Mouse (Mus musculus) spleen, postnatal 4 days (tissue): ENCODE measurements around the gene Ppm1h.
A peak's percentile ranks its signal among the peaks of the same experiment; 100 is the strongest.

ENCODE experiments used
- DNase-seq, 2 experiments: peaks; one replicate each; pipeline ENCODE4 v3.0.0; 2022; ENCODE audit warnings: low spot score in 2 of 2

Ppm1h gene

DNA sequence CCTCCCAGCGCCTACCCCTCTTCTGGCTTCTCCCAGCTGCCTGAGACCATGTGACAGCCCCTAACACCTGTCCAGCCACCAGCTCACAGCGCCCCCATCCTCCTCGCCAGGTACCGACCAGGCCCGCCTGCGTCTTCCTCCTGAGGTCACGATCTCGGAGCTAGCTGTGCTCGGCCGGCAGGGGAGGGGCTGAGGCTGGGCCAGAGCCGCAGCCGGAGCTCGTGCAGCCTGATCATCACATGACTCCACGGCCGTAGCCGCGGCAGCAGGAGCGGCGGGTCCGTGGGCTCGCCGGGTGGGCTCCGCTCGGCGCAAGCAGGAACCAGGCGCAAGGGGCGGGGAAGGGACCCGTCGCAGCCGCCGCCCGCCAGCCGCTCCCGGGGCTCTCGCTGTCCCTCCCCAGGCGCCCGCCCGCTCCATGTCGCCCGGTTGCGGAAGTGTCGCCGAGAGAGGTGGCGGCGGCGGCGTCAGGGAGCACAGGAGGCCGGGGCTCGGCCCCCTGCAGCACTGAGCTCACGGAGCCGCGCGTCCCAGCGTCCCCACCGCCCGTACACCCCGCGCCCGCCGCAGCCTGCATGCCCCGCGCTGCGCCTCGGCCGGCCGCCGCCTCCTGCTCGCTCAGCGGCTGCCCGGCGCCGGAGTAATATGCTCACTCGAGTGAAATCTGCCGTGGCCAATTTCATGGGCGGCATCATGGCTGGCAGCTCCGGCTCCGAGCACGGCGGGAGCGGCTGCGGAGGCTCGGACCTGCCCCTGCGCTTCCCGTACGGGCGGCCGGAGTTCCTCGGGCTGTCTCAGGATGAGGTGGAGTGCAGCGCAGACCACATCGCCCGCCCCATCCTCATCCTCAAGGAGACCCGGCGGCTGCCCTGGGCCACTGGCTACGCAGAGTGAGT, at the start of gene Ppm1h:
Gene Ppm1h, plus strand, starts transcription at position 222 of the 896 bp plus-strand sequence.
- peak; percentile 52 to 76 for DNase-seq

DNA sequence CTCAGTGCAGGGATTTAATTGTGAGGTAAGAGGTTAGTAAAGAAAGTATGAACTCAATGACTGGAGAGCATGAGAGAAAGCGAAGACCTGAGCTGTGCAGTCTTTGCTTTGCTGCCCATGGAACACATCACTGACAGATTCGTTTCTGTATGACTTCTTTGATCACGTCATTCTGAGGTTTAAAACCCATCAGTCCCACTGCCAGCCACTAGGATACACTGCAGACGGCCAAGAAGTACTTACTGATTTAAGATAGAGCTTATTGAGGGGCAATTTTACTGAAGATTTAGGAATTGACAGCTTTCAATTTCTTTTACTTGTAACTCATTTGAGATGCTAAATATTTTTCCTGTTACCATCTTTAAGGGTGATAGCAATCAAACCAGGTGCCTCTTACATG, 49.6 kb upstream of the Ppm1h start:
- no peak for DNase-seq

DNA sequence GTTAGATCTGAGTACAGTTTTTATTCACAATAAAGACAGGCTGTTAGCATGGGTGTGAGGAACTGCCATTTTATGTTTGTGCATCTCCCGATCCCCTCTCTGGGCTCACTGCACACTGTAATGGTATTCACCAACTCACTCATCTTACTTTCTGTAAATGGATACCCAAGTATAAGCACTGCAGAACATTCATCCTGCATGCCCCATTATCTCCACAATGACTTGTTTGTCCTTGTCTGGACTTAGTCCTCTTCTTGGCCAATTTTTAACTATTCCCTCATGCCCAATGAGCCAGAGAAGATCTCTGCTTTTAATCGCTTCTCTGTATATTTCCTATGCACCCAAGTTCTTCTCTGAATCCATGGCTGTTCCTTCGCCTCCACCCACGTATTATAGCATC, 38.7 kb upstream of the Ppm1h start:
- DNase-seq: no peak

DNA sequence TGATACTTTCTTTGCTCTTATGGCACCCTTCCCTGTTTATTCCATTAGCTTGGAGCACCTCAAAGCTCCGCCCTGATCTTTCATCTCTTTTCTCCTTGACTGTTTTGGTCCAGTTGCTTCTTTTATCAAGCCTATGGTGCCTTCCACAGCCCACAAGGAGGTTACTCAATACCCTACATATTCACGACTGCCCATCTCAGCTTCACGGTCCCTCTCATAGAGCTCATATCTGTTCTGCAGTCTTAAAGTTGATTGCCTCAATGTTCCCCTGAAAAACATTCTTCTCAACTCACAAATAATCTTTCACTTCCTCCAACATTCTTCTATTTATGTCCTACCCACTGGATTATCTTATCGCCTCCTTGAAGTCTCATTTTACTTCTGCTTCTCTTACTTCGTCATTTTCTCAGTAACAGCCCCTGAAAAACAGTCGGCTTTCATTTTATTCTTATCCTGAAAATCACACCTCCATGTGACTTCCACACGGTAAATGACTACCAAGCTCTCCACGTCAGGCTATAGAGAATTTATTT, 37.2 kb upstream of the Ppm1h start:
- DNase-seq: no peak

DNA sequence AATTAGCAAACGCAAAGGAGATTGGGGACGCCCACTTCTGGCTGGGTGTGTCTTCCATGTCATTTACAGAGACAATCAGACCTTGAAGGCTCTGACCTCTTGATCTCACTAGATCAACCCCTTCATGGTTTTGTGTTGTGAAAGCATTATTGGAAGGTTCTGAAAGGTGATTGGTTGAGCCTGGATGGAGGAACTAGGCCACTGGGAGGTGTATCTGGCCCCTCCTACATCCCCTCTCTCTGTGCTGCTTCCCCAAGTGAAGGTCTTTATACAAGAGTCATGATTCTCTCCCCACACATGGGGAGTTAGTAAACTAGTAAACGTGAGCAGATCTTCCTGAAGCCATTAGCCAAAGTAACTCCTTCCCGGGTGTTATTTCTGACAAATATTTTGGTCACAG, 36.4 kb upstream of the Ppm1h start:
- no peak for DNase-seq

DNA sequence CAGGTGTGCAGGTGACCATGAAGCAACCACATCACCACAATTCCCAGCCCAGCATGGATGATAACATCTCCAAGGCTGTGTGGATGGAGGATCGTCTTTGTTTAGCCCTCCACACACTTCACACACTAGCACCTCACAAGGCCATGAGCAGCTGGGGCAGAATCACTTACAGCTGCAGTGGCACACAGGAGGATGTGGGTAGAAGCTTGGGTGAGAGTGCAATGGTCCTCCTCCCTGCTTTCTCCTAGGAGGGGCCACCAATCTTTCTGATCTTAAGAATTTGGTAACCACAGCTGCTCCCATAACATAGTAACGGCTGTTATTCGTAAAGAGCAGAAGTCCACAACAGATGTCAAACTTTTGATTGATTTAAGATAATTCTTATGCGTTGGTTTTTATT, 26.6 kb upstream of the Ppm1h start:
- peak in 1 of 2 experiments; percentile 33 for DNase-seq

DNA sequence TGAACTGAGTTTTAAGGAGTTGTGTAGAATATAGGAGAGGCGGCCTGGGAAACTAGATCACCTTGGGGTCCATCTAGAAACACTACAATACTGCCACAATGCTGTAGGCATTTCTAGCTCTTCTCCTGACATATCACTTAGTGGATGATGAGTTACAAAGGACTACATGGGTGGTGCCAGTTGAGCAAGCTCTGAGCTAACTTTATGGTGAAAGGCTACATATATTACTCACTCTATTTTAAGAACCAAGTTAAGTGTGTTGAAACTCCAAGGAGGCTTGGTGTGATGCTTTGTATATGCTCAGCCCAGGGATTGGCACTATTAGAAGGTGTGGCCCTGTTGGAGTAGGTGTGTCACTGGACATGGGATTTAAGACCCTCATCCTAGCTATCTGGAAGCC, 26.0 kb upstream of the Ppm1h start:
- no peak for DNase-seq

DNA sequence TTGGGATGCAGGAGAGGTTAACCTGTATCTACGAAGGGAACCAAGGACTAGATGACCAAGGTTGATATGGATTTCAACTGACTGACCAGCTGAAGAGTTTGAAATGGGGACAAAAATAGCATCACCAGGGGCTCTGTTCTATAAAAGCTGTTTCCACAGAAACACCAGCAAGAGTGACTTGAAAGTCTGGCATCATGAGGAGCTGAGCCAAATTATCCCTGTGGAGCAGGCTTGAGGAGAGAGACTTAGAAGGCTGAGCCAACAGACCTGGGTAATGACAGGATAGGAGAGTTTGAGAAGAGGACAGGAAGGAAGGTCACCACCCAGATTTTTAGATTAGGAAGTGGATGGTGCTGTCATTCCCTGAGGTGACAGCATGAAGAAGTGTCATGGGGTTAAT, 12.9 kb upstream of the Ppm1h start:
- DNase-seq: no peak

DNA sequence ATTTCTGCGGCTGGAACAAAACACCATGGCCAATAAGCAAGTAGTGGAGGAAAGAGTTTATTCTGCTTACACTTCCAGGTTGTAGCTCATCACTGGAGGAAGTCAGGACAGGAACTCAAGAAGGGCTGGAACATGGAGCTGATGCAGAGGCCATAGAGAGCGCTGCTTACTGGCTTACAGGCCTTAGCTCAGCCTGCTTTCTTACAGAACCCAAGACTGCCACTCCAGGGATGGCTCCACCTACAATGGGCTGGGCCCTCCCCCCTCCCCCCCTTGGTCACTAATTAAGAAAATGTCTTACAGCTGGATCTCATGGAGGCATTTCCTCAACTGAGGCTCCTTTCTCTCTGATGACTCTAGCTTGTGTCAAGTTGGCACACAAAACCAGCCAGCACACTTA, 7.3 kb upstream of the Ppm1h start:
- no peak for DNase-seq

DNA sequence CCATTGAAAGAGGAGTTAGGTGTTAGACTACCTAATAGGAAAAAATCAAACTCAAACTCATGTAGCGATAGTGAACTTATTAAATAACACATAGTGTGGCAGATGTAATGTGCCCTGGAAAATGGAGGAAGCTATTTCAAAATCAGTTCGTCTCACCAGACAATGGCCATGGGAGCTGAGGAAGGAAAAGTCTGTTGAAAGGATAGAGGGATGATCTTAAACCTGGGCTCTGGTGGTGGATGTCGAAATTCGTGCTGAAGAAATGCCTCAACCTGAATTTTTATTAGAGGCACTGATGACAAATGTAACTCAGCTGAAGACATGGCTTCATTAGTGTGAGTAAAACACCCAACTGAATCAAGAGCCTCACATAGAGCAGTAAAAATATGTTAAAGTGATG, 6.5 kb upstream of the Ppm1h start:
- no peak for DNase-seq

DNA sequence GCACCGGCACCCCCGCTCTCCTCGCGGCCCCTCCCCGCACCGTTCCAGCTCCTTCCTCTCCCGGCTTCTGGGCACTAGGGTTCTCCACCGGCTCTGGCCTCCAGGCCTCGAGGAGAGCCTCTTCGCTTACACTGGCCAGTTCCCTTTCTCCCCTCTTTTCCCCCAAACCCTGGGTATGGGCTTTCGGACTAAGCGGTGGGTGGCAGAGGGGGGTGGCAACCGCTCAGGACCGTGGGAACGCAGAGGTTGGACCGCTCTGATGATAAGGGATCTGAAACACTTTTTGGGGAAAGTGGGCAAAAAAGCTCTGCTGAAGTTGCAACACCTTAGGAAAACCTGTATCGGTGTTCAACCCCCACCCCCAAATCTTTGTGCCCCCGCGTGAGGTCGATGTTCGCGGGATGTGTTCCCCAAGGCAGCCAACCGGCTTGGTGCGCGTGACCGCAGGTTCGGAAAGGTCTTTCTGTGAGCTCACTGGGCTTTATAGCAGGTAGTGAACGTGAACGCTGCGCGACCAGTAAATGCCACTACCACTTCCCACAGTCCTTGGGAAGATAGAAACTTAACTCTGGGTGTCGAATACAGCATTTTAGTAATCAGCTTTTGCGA, 979 bp downstream of the Ppm1h start:
- no peak for DNase-seq

DNA sequence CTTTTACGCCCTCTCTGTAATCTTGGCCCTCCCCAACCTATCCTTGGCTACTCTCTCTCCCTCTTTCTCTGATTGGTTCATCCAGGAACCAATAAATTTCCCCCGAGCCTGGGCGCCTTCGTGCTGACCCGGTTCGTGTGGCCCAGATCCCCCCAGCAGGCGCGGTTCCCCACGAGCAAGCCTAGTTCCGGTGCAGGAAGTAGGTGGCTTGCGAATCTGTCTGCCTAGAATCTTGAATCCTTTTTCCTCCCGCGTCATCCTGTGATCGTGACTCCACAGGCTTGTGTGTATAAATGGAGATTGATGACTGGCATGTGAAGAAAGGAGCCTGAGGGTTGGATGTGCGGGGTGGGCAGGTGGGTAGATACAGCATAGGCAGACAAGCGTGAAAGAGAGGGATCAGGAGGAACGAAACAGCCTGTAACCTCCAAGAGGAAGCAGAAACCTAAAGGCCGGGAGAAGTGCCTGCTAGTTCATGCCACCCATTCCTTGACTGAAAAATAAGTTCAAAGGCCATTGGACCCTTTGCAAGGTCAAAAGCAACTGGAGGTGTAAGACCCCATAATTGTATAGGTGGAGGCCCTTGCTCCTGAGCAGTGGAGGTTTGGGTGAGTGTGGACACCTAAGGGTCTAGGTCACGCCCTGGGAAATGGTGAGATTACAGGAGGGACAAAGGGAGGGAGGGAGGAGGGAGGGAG, 2.0 kb downstream of the Ppm1h start:
- DNase-seq: no peak

DNA sequence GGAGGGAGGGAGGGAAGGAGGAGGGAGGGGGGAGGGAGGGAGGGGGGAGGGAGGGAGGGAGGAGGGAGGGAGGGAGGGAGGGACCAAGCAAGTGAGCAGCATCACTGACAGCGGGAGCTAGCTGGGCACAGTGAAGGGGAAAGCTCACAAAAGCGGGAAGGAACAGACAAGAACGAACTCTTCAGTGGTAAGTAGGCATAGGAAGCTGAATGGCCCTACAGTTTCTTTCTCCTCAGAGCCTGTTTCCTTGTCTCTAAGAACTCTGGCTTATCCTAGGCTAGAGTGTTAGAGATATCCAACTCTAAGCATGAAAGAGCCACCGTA, 2.5 kb downstream of the Ppm1h start:
- DNase-seq: no peak

DNA sequence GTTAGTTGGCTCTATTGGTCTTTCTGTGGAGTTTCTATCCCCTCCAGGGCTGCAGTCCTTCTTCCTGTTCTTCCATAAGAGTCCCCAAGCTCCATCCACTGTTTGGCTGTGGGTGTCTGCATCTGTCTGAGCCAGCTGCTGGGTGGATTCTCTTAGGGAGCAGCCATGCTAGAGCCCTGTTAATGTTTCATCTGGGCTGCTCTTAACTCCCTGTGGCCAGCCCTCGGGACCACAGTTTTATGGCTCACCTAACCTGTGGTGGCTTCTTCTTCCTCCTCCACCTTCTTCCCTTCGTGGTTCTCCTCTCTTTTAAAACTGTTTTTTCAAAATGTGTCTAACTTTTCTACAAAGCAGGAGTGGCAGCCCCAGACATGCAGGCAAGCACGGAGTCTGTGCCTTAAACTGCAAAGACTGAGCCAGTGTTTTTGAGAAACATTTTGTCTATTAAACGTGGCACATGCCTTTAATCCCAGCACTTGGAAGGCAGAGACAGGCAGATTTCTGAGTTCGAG, 5.3 kb downstream of the Ppm1h start:
- no peak for DNase-seq

DNA sequence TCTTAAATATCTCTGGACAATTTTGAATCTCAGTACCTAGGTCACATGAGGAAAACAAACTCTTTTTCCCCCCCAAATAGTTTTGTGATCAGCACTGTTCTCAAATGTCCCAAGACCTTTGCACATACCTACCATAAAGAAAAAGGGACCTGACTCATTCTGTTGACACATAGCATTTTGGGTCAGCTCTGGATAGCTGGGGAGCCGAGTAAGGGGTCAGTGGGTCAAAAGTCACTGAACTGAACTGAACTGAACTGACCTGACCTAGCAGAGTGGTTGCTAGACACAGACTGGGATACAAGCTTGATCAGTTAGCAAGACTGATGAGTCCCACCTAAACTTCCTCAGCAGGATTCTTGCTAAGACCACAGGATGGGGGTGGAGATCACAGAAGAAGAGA, 6.7 kb downstream of the Ppm1h start:
- DNase-seq: no peak

DNA sequence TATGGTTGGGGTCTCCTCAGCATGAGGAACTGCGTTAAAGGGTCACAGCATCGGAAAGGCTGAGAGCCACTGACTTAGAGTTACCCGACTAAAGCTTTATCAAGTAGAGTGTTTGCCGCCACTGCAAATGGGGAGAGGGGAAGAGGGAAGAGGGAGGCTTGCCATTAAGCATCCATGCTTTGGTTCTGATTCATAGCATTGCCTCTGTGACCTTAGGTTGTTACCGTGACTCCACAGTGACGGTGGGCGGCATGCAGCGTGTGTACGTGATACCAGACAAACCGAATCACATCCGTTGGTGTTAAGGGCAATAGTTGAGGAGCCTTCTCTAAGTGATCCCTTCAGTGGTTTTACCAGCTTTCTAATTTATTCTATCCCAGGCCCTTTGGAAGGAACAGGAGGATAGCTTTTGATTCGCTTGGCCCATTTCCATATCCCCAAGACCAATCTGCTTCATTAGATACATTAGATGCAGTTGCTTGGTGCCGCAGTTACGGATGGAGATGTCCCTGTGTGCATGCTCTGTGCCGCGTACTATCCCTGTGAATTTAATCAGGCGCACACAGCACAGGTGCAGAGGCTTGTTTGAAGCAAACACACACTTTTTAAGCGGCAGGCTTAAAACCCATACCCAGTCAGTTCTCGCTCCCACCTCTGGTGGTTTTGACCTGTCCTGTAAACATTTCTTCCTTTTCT, 7.4 kb downstream of the Ppm1h start:
- DNase-seq: no peak

DNA sequence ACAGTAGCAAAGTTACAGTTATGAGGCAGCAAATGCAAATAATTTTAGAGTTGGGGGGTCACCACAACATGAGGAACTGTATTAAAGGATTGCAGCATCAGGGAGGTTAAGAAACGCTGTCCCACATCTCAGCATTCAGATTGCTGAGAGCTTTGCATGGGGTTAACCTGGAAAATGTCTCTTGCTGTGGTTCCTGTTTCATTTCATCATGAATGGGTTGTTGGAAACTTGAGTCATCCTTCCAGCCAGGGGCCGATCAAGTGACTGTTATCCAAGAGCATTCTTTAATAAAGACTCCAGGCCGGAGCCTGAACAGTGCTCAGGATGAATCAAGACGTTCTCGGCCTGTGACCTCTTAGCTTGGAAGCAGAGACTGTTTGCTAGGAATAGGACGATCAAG, 12.1 kb downstream of the Ppm1h start:
- DNase-seq: no peak

DNA sequence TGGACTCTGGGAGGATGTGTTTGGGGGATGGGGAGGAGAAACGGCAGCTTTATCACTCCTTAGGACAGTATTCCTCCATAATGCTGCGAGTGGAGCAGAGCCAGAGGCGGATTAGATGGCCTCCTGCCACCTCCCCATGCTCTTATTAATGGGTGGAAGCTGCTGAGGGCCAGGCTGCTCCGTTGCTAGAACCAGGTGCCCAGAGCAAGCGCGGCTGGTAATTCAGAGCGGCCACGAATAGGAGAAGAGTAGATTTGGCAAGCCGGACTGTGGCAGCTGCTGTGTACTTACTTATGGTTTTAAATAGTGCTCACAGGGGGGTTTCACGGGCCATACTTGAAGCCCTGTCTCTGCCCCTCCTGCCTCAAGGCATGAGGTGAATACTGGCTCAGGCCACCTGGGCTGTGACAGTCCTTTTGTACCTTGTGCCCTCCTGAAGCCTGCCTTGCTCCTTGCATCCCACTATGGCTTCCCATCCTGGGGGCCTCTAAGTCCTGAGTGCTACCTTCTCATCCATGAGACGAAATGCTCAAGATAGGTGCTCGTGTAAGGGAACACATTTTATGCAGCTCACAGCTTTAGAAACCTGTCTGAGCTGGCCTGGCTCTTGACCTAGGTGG, 14.7 kb downstream of the Ppm1h start:
- DNase-seq: no peak

DNA sequence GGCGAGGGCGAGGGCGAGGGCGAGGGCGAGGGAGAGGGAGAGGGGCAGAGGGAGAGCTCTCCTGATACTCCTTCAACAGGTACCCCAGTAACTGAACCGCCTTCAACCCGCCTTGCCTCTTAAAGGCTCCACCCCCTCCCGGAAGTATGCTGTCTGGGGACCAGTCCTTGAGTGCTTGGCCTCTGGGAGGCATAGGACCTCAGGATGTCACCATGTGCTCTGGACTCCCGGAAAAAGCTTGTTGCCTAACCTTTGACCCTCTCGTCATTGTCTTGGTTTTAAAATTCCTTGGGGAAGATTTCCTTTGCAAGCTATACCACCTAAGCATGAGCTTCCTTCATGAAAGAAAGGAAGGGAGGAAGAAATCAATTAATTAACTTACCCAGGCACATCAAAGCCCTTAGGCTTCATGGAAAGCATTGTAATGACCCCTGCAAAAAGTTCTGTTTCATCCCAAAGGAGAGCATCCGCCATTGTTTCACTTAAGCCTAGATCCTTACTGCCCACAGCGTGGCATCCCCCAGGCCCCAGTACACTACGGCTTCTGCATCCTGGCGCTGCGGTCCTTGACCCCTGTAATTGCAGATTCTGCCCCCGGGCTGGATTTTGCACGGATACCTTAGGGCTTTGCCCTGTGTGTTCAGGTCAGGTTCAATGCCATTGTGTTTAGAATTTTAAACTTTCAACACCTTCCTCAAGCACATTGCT, 15.5 kb downstream of the Ppm1h start:
- DNase-seq: no peak

DNA sequence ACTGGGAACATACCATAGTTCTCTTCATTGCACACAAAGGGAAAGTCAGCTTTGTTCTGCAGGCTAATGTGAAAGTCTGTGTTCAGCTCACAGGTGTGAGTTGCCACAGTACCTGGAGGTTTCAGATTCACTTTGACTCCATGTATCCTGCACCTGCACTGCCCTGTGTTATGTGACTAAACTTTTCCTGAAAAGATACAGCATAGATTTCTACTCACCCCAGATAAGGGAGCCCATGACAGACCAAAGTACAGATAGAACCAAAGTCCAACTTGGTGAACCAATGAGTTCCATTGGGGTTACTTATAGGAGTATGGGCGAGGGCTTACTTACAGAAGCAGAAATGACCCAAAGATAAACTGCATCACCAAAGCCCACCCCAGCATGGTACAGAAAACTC, 17.8 kb downstream of the Ppm1h start:
- no peak for DNase-seq

DNA sequence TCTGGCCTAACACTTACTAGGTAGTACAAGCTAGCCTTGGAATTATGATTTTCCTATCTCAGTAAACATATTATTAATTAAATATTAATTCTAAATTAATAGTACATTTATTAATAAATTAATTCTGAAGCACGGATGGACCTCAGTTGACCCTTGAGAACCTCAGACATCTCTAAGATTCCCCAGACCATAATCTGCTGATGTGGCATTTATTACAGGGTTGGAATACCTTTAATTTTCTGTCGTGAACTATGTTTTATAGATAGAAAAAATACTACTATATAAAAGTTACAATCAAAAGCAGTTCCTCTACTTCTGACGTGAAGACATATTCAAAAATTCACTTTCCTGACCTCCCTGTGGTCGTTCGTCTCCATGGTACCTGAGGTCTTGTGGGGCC, 19.8 kb downstream of the Ppm1h start:
- DNase-seq: no peak
